Mouse (Mus musculus) thymus, adult 2 months (tissue): Measurements from ENCODE around the gene Cpm.

Experiments used
- CTCF ChIP-seq: fragments of 200-500 bp; IDR thresholded peaks from 2 replicates; pipeline ENCODE4 v1.5.1; 2012; ENCODE audit warnings: mild to moderate bottlenecking, control low read depth, low read length, moderate library complexity, borderline replicate concordance; ENCODE audit not compliant: control insufficient read depth, poor library complexity, insufficient read depth; ENCODE audit errors: extremely low read depth
- POLR2A ChIP-seq: fragments of 200-500 bp; IDR thresholded peaks from 2 replicates; pipeline ENCODE4 v1.6.1; 2012; ENCODE audit warnings: mild to moderate bottlenecking, low read length, control low read depth, moderate library complexity; ENCODE audit not compliant: control insufficient read depth, poor library complexity, insufficient read depth; ENCODE audit errors: extremely low read depth

DNA sequence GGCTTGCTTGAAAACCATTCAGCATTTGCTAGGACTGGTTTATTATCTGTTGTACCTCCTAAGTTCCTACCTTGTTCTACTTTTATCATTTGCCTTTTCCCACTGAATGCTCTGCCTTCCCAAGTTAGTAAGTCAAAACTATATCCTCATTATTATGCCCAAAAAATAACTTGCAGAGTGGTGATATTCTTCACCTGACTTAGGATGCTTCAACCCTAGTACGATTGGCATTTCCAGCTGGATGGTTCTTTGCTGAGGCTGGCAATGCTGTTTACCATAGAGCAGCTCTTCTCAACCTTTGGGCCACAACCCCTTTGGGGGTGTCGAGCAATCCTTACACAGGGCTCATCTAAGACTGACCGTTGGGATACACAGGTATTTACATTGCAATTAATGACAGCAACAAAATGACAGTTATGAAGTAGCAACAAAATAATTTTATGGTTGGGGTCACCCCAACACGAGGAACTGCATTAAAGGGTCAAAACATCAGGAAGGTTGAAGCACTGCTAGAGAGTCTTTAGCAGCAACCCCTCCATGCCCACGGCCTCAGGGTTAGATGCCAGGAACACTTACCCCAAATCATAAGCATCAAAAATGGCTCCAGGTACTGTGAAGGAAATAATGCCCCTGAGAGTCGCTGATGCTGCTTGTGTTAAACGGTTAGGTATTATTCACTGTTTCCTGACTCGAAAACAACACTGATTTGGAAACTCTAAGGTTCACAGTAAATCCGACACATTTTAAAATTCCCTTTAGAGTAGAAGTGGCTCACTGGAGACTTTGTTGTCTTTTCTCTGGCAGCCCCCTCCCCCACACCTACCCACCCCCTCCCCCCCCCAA lies 4.4 kb upstream of the Cpm start:
- no peak for TF ChIP-seq POLR2A
- TF ChIP-seq CTCF = no peak
